Mouse (Mus musculus) forebrain, embryonic 13.5 days (tissue): ENCODE data around the gene Ttc36. TPM values are rescaled to one million over a fixed set of nuclear protein-coding genes. Genes with fewer than 3 reads are reported as not detected.

Source experiments
- ATAC-seq: fragments of 200-750 bp; cut with Nextera tagmentation; 2 replicates; pipeline ENCODE4 v1.8.0; 2017
- H3K27ac ChIP-seq: fragments of 300-500 bp; sonication (generic); 2 replicates; pipeline ENCODE4 v1.5.1; 2015; ENCODE audit warnings: inconsistent platforms, mild to moderate bottlenecking, moderate library complexity
- H3K27me3 ChIP-seq: fragments of 300-500 bp; sonication (generic); 2 replicates; pipeline ENCODE4 v1.6.1; 2015; ENCODE audit warnings: mild to moderate bottlenecking, inconsistent platforms
- H3K36me3 ChIP-seq: fragments of 300-500 bp; sonication (generic); 2 replicates; pipeline ENCODE4 v1.6.1; 2015; ENCODE audit warnings: mild to moderate bottlenecking, inconsistent platforms; ENCODE audit not compliant: poor library complexity, severe bottlenecking
- H3K4me1 ChIP-seq: fragments of 300-500 bp; sonication (generic); 2 replicates; pipeline ENCODE4 v1.6.1; 2015; ENCODE audit warnings: inconsistent platforms
- H3K4me2 ChIP-seq: fragments of 300-500 bp; sonication (generic); 2 replicates; pipeline ENCODE4 v1.6.1; 2015; ENCODE audit warnings: inconsistent platforms, mild to moderate bottlenecking, moderate library complexity
- H3K4me3 ChIP-seq: fragments of 300-500 bp; sonication (generic); 2 replicates; pipeline ENCODE4 v1.5.1; 2015; ENCODE audit warnings: mild to moderate bottlenecking, inconsistent platforms
- H3K9ac ChIP-seq: fragments of 300-500 bp; sonication (generic); 2 replicates; pipeline ENCODE4 v1.6.1; 2015; ENCODE audit warnings: mild to moderate bottlenecking, inconsistent platforms
- H3K9me3 ChIP-seq: fragments of 300-500 bp; sonication (generic); replicated peaks from 2 replicates; pipeline ENCODE4 v1.6.1; 2016; ENCODE audit warnings: inconsistent platforms
- WGBS: fragments of 180-500 bp; shearing (Covaris S2); methylation state at CpG from one replicate; pipeline ENCODE4 v1.1.7; 2015; 5-methylcytosine and 5-hydroxymethylcytosine counted together
- polyA plus RNA-seq: library from polyadenylated mRNA; unstranded; fragments of >200 nt; fragmentation: Nextera tagmentation; extraction: Ambion mirVana; gene quantifications from 2 replicates; pipeline ENCODE4 v1.2.1, GENCODE M21; 2015

The Ttc36 gene
- 0.60 TPM in 1 of 2 replicates, not detected in the other for polyA plus RNA-seq

DNA sequence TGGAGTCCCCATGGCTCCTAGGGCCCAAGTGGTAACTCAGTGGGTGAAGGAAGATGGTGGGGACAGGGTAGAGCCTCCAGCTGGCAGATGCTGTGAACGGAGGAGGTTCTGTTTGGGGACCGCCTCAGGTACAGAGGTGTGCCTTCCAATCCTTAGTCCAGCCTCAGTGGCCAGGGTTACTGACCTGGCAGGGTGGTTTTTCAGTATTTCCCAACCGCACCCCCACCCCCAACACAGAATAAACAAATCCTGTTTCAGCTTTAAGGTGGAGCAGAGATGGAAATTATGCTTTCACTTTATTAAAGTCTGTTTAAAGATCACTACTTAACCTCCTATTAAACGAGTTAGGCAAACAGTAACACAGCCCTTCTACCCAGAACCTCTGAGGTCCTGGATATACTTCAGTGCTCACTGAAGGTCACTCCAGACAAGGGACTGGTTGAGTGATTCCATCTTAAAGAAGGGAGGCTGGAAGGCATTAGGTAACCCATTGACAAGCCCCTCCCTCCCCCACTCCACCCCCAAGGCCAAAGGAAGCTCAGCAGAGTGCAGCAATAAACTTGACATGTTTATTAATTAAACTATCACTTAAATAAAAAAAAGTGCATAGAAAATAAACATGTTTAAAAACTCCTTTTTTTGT is at the start of gene Ttc36:
Gene Ttc36 (minus strand): TSS at position 265 of the 643 bp plus-strand sequence.
- H3K9ac ChIP-seq = no peak within 1 kb of the TSS
- H3K9me3 ChIP-seq = no peaks in the 10 kb centered on the region
- ATAC-seq = no peak
- H3K4me2 ChIP-seq = no peak within 1 kb of the TSS
- H3K36me3 ChIP-seq = peaks cover 34% of the 10 kb centered on the region
- H3K4me1 ChIP-seq = peaks cover 17% of the 10 kb centered on the region
- peaks cover 21% of the 10 kb centered on the region for H3K27me3 ChIP-seq
- 82% methylated on average over 4 of the region's 4 CpGs for WGBS
- H3K27ac ChIP-seq = no peak within 1 kb of the TSS
- H3K4me3 ChIP-seq = no peak within 1 kb of the TSS

DNA sequence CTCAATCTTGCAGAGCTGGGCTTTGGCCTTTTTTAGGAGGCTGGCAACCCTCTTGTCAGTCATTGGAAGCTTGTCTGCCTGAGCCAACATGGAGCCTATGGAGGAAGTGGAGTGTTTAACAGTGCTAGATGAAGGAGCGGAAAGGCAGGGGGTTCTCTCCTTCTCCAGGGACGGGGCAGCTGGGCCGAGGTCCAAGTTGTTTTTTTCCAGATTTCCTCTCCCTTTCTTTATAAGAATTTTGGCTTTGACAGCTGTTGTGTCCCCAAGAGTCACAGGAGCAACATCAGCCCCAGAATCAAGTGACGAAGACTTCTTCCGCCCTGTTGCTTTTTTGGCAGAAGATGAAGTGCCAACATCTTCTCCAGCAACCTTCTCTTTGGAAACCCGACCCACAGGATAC is 44.6 kb upstream of the Ttc36 start:
- H3K36me3 ChIP-seq = peaks cover 78% of the 10 kb centered on the region
- H3K4me1 ChIP-seq = no peaks in the 10 kb centered on the region
- WGBS = 87% methylated on average over 6 of the region's 6 CpGs

DNA sequence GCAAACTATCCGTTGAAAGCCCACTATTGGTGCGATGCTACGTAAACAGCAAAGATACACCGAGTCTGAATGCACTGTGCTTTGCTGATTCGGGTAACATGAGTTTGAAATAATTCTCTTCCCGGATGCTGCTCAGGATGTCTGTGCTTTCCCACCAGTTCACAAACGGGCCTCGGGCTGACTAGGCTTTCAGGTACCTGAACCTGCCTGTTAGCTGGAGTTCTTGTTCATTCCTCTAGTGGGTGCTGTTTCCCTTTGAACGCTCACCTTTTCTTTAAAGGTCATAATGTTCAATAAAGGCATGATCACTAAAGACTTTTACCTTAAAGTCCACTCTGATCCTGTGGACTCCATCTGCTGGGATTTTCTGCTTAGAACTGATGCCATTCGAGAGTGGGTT is 38.4 kb upstream of the Ttc36 start:
- ATAC-seq = no peak
- Histone ChIP-seq H3K4me2 (no peak overlapping the region), H3K4me1 (no peaks in the 10 kb centered on the region), H3K9ac (no peak overlapping the region), H3K27ac (no peak overlapping the region), H3K9me3 (no peaks in the 10 kb centered on the region), H3K36me3 (peaks cover 91% of the 10 kb centered on the region), H3K27me3 (no peaks in the 10 kb centered on the region), H3K4me3 (no peak overlapping the region)
- WGBS = 90% methylated on average over 10 of the region's 10 CpGs

More for the DNA sequence above, 44.6 kb upstream of the Ttc36 start:
- Histone ChIP-seq H3K9me3 (no peaks in the 10 kb centered on the region), H3K27me3 (no peaks in the 10 kb centered on the region), H3K4me2 (no peak overlapping the region), H3K27ac (no peak overlapping the region), H3K9ac (no peak overlapping the region), H3K4me3 (no peak overlapping the region)
- no peak for ATAC-seq

DNA sequence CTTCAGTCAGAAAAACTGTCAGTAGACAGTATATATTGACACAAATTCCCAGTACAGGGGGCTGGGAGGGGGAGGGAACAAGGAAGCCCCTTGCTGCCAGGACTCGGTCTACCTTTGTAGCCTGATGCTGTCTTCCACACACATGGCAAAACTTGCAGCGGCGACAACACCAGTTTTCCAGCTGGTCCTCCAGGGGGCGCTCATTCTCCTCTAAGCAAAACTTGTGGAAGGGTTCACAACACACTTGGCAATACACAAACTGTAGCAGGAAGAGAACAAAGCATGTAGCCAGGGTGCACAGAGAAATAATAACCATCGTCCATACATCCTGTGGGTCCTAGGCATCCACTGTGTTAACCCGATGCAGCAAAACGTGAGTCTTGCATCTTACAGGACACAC is 33.6 kb upstream of the Ttc36 start:
- H3K27ac ChIP-seq = no peak overlapping the region
- no peak overlapping the region for H3K4me3 ChIP-seq
- H3K4me2 ChIP-seq = no peak overlapping the region
- no peaks in the 10 kb centered on the region for H3K4me1 ChIP-seq
- H3K9ac ChIP-seq = no peak overlapping the region
- H3K36me3 ChIP-seq = peaks cover 93% of the 10 kb centered on the region
- no peak for ATAC-seq
- H3K9me3 ChIP-seq = no peaks in the 10 kb centered on the region
- no peaks in the 10 kb centered on the region for H3K27me3 ChIP-seq
- WGBS = 50% methylated on average over 7 of the region's 7 CpGs

DNA sequence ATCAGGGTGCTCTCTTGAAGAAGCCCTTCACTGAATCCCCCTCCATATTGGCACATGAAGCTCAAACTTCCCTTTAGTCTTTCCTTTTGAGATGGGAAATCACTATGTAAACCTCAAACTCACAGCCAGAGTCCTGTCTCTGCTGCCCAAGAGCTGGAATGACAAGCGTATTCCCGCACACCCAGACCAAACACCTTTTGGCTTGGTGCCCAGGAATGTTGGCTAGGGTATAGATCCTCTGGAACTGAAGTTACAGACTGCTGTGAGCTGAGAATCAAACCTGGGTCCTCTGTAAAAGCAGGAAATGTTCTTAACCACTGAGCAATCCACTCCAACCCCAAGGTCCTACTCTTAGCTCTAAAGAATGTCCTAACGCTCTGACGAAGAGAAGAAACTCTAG is 29.5 kb upstream of the Ttc36 start:
- Histone ChIP-seq H3K4me2 (no peak overlapping the region), H3K4me1 (no peaks in the 10 kb centered on the region), H3K4me3 (no peak overlapping the region), H3K36me3 (peaks cover 96% of the 10 kb centered on the region), H3K9ac (no peak overlapping the region), H3K9me3 (no peaks in the 10 kb centered on the region), H3K27me3 (no peaks in the 10 kb centered on the region), H3K27ac (no peak overlapping the region)
- no peak for ATAC-seq
- 82% methylated on average over 4 of the region's 4 CpGs for WGBS

DNA sequence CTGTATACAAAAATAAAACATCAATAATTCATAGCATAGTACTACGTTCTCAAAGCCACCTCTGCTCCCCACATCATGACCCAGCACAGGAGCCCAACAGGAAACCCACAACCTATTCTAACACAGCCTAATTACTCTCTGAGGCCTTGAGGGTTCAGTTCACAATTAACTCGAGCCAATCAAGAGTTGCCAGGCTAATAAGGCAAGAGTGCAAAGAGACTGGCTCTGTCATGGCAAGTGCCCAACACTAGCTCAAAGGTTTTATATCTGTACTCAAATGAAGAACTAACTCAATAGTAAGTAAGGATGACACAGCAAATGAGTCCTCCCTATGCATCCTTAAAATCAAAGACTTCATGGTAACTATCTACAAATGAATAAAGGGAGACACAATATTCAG is 27.6 kb upstream of the Ttc36 start:
- Histone ChIP-seq H3K9me3 (no peaks in the 10 kb centered on the region), H3K4me3 (no peak overlapping the region), H3K9ac (no peak overlapping the region), H3K4me1 (no peaks in the 10 kb centered on the region), H3K27ac (no peak overlapping the region), H3K36me3 (peaks cover 99% of the 10 kb centered on the region), H3K4me2 (no peak overlapping the region), H3K27me3 (no peaks in the 10 kb centered on the region)
- 77% methylated on average over 2 of the region's 2 CpGs for WGBS
- ATAC-seq = no peak

DNA sequence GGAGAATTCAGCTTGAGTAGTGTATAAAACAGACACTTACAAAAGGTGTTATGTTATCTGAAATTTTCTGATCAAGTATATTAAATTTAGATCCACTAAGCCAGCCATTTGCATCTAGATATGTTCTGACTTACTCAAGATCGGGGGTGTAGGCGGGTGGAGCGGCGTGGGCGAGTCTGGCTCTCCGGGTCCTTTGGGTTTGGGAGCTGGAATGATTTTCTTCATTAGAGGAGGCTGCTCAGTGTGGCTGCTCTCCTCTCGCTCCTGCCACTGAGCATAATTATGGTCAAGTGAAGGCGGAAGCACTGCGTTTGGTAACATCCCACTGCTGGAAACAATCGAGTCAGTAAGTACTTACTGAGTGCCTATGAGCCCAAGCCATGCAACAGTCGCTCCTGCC is 26.1 kb upstream of the Ttc36 start:
- Histone ChIP-seq H3K9me3 (no peaks in the 10 kb centered on the region), H3K4me1 (no peaks in the 10 kb centered on the region), H3K36me3 (peaks cover 99% of the 10 kb centered on the region), H3K27me3 (no peaks in the 10 kb centered on the region), H3K4me2 (no peak overlapping the region), H3K27ac (no peak overlapping the region), H3K9ac (no peak overlapping the region), H3K4me3 (no peak overlapping the region)
- 97% methylated on average over 11 of the region's 11 CpGs for WGBS
- no peak for ATAC-seq

DNA sequence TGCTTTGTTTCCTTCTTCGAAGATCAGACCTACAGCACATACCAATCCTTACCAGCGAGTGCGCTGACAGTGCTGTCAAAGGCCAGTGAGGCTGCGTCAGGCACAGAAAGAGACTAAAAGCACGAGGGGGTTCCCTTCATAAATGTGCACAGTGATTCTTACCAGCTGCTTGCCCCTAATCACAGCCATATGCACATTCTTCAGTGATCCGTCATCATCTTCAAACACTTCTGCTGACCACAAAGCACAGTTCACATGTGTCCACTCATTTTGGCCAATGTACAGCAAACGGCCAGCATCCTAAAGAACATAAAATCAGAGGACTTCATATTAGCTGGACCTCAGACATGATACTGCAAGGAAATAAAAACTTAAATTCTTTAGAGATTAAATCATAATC is 23.8 kb upstream of the Ttc36 start:
- no peaks in the 10 kb centered on the region for H3K27me3 ChIP-seq
- 90% methylated on average over 7 of the region's 7 CpGs for whole genome bisulfite sequencing
- no peak overlapping the region for H3K4me2 ChIP-seq
- ATAC-seq = no peak
- H3K9ac ChIP-seq = no peak overlapping the region
- H3K9me3 ChIP-seq = no peaks in the 10 kb centered on the region
- peaks cover 99% of the 10 kb centered on the region for H3K36me3 ChIP-seq
- no peak overlapping the region for H3K27ac ChIP-seq
- H3K4me3 ChIP-seq = no peak overlapping the region
- H3K4me1 ChIP-seq = no peaks in the 10 kb centered on the region

DNA sequence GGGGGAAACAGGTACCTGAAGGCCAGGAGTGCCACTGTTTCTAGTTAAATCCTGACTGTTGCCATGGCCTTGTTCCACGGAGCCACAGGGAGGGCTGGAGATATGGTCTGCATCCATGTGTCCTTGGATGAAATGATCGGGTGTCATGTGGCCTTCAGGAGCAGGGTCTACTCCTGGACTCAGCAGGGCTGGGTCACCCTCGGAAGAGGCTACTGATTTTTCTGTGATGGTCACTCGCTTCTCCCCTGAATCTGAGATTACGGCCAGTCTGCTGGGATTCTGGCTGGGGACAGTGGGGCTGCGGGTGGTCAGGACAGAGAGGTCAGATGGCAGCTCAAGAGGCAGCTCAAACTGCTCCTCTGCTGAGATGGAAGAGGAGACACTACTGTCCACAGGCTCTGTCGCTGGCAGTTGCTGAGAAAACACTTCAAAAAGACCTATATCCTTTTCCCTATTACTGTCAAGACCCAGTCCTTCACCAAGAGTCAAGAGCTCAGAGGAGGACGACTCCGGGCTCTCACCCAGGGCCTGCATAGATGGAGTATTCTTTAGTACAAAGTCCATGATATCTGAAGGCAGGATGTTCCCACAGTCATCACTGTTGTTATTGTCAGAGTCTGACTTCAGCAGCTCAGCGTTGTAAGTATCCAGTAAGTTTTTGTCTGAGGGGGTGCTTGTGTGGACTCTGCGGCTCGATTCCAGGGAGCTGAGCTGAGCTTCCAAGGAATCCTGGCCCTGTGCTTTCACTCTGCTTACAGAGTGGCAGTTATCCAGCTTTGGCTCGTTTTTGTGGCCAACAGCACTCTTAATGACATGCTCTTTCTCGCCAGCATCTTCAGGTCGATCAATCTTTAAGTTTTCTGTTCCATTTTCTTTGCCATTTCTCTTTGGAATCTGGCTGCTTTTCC is 17.3 kb upstream of the Ttc36 start:
- peaks cover 100% of the 10 kb centered on the region for H3K36me3 ChIP-seq
- H3K4me2 ChIP-seq = no peak overlapping the region
- H3K4me3 ChIP-seq = no peak overlapping the region
- H3K27me3 ChIP-seq = no peaks in the 10 kb centered on the region
- no peak for ATAC-seq
- 92% methylated on average over 15 of the region's 15 CpGs for WGBS
- H3K9ac ChIP-seq = no peak overlapping the region
- H3K27ac ChIP-seq = no peak overlapping the region
- H3K4me1 ChIP-seq = no peaks in the 10 kb centered on the region
- no peaks in the 10 kb centered on the region for H3K9me3 ChIP-seq

DNA sequence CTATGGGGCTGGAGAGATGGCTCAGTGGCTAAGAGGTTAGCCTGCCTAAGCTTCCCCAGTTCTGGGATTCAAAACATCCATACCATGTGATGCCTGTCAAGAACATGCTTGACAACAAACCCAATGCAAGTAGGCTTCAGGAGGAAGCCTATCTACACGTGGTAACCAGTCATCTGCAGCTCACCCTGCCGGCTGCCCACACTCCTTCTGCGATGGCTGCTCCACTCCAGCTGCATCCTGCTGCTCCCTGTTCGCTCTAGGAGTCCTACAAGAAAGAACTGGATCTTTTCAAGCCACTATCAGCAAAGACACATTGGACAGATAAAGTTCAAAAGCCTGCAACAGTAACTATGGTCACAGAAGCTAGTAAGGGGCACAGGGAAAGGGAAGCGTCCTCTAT is 14.7 kb upstream of the Ttc36 start:
- H3K4me3 ChIP-seq = no peak overlapping the region
- no peak overlapping the region for H3K27ac ChIP-seq
- 87% methylated on average over 5 of the region's 5 CpGs for WGBS
- no peaks in the 10 kb centered on the region for H3K9me3 ChIP-seq
- H3K4me2 ChIP-seq = no peak overlapping the region
- no peak for ATAC-seq
- no peaks in the 10 kb centered on the region for H3K4me1 ChIP-seq
- peaks cover 100% of the 10 kb centered on the region for H3K36me3 ChIP-seq
- H3K9ac ChIP-seq = no peak overlapping the region
- no peaks in the 10 kb centered on the region for H3K27me3 ChIP-seq

DNA sequence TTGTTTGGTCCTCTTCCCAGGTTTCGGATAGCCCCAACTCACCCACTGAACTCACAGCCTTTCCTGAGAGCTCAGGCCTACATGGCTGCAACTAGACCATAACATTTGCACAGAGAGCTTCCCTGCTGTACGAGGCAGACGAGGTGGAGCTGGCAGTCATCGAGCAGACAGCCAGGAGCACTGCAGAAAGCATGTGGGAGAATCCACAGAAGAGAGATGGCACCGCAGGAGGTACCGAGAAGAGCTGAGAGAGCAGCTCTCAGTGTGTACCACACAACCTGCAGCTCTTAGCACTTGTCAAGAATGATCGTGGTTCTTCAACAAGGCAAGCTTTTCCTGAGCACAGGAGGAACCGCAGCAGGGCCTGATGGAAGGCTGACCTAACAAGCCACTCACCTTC is 11.3 kb upstream of the Ttc36 start:
- WGBS = 96% methylated on average over 8 of the region's 8 CpGs
- ATAC-seq = no peak
- H3K4me2 ChIP-seq = no peak overlapping the region
- no peaks in the 10 kb centered on the region for H3K9me3 ChIP-seq
- H3K9ac ChIP-seq = no peak overlapping the region
- H3K36me3 ChIP-seq = peaks cover 100% of the 10 kb centered on the region
- H3K27ac ChIP-seq = no peak overlapping the region
- H3K4me1 ChIP-seq = no peaks in the 10 kb centered on the region
- H3K27me3 ChIP-seq = no peaks in the 10 kb centered on the region
- H3K4me3 ChIP-seq = no peak overlapping the region

DNA sequence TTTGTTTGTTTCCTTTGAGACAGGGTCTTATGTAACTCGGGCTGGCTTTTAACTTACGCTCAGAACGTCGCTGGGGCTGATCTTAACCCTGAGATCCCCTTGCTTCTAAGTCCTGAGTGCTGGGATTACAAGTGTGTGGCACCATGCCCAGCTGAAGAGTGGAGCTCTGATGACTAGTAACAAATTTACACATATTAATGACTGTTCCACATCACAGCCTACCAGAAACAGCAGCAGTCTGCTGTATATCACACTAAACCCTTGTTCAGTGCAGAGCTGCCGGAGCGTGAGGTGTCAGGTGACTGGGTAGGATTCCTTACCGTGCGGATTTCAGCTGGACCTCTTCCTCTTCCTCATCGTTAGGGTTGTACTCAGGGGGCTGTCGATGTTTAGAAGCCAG is 7.4 kb upstream of the Ttc36 start:
- Histone ChIP-seq H3K4me2 (no peak overlapping the region), H3K4me1 (no peaks in the 10 kb centered on the region), H3K27ac (no peak overlapping the region), H3K4me3 (no peak overlapping the region), H3K9ac (no peak overlapping the region), H3K27me3 (no peaks in the 10 kb centered on the region), H3K9me3 (no peaks in the 10 kb centered on the region), H3K36me3 (peaks cover 99% of the 10 kb centered on the region)
- WGBS = 92% methylated on average over 10 of the region's 10 CpGs
- no peak for ATAC-seq
